Comparison of ENCODE assay signal across 9 mouse cellular contexts in genomic region chr6:90624733-90625132, GRCm38 (mm10). TPM values are rescaled to one million over a fixed set of nuclear protein-coding genes. Genes with fewer than 3 reads are reported as not detected.
DNase-seq lines count a peak whose midpoint lies in the region; ATAC-seq lines count a peak whose summit lies in the region.
"Had no signal": no experiment of that assay in that cellular context is flagged by ENCODE, and none has a peak within 500 bp of the region (broad histone marks: within the 10 kb centered on the region; RNA-seq: fewer than 3 reads in every experiment).

No protein-coding gene starts in this region.

- no peaks in the 10 kb centered on the region for H3K36me3 ChIP-seq in forebrain, embryonic 10.5 days (replicated peaks)
- H3K36me3 ChIP-seq in forebrain, embryonic 12.5 days (replicated peaks): no peaks in the 10 kb centered on the region
- no peaks in the 10 kb centered on the region for H3K36me3 ChIP-seq in hindbrain, embryonic 16.5 days (ENCODE audit: control insufficient read depth, insufficient read depth, low read length)
- H3K36me3 ChIP-seq: embryonic facial prominence, embryonic 12.5 days had no signal

- H3K9me3 ChIP-seq in forebrain, embryonic 10.5 days: no peaks in the 10 kb centered on the region
- H3K9me3 ChIP-seq in forebrain, embryonic 12.5 days: no peaks in the 10 kb centered on the region
- no peaks in the 10 kb centered on the region for H3K9me3 ChIP-seq in hindbrain, embryonic 16.5 days (ENCODE audit: control insufficient read depth, low read length)
- H3K9me3 ChIP-seq: embryonic facial prominence, embryonic 12.5 days had no signal

- 79% methylated on average over 11 of the region's 11 CpGs for WGBS in forebrain, embryonic 10.5 days
- WGBS in forebrain, embryonic 12.5 days: 80% methylated on average over 11 of the region's 11 CpGs
- 77% methylated on average over 11 of the region's 11 CpGs for WGBS in hindbrain, embryonic 16.5 days

- DNase-seq in forebrain, embryonic 10.5 days (ENCODE audit: extremely low spot score, low spot score): no peak
- peak; percentile 57 for DNase-seq in adrenal gland, postnatal 36 days
- peak; percentile 59 for DNase-seq in heart, adult 8-10 months (ENCODE audit: low spot score)
- DNase-seq in lung, adult 18-20 months: peak; percentile 35 to 71
- DNase-seq in layer of hippocampus, adult 9-11 months: no peak

- H3K4me2 ChIP-seq in forebrain, embryonic 12.5 days: no peak overlapping the region
- H3K4me2 ChIP-seq in hindbrain, embryonic 16.5 days (ENCODE audit: low read length): no peak overlapping the region
- H3K4me2 ChIP-seq: embryonic facial prominence, embryonic 12.5 days had no signal

- H3K27ac ChIP-seq in forebrain, embryonic 10.5 days: peak overlapping the region; percentile 26; the same call in 1 of the 2 replicates
- no peak overlapping the region for H3K27ac ChIP-seq in forebrain, embryonic 12.5 days
- no peak overlapping the region for H3K27ac ChIP-seq in hindbrain, embryonic 16.5 days (ENCODE audit: low read depth, low read length)
- H3K27ac ChIP-seq: embryonic facial prominence, embryonic 12.5 days had no signal

- no peak for ATAC-seq in forebrain, embryonic 12.5 days (ENCODE audit: low FRiP score)
- ATAC-seq in hindbrain, embryonic 16.5 days: no peak
- ATAC-seq in megakaryocyte, adult 5-6 weeks (ENCODE audit: poor library complexity, severe bottlenecking): no peak

- H3K9ac ChIP-seq in forebrain, embryonic 12.5 days: no peak overlapping the region
- no peak overlapping the region for H3K9ac ChIP-seq in hindbrain, embryonic 16.5 days (ENCODE audit: low read depth, low read length)
- H3K9ac ChIP-seq: embryonic facial prominence, embryonic 12.5 days had no signal

- no peak overlapping the region for H3K4me3 ChIP-seq in forebrain, embryonic 10.5 days
- no peak overlapping the region for H3K4me3 ChIP-seq in forebrain, embryonic 12.5 days (replicated peaks)
- no peak overlapping the region for H3K4me3 ChIP-seq in hindbrain, embryonic 16.5 days (ENCODE audit: low read length)
- H3K4me3 ChIP-seq: embryonic facial prominence, embryonic 12.5 days had no signal

- H3K4me1 ChIP-seq in forebrain, embryonic 10.5 days: peaks cover 34% of the 10 kb centered on the region
- H3K4me1 ChIP-seq in forebrain, embryonic 12.5 days: peaks cover 5% of the 10 kb centered on the region; the same call in 1 of the 2 replicates
- peaks cover 5% of the 10 kb centered on the region for H3K4me1 ChIP-seq in hindbrain, embryonic 16.5 days (ENCODE audit: control insufficient read depth, insufficient read depth, low read depth, low read length)
- H3K4me1 ChIP-seq: embryonic facial prominence, embryonic 12.5 days had no signal

- no peaks in the 10 kb centered on the region for H3K27me3 ChIP-seq in forebrain, embryonic 10.5 days (ENCODE audit: poor library complexity, severe bottlenecking)
- no peaks in the 10 kb centered on the region for H3K27me3 ChIP-seq in forebrain, embryonic 12.5 days
- H3K27me3 ChIP-seq in hindbrain, embryonic 16.5 days (replicated peaks; ENCODE audit: control insufficient read depth, insufficient read depth, low read length): no peaks in the 10 kb centered on the region
- H3K27me3 ChIP-seq: embryonic facial prominence, embryonic 12.5 days had no signal

RNA-seq across cellular contexts. Expression of gene Slc41a3, which starts 20.2 kb away (rescaled TPM):
- polyA plus RNA-seq in forebrain, embryonic 10.5 days (2016; fragmentation: Nextera tagmentation; extraction: Ambion mirVana): 1.4 and 2.3 TPM in 2 replicates
- 2.0 and 2.1 TPM in 2 replicates for polyA plus RNA-seq in forebrain, embryonic 12.5 days (2016; fragmentation: Nextera tagmentation; extraction: Ambion mirVana)
- 10 to 100 TPM; 25.5 to 70.3 TPM for total RNA-seq in adrenal gland, postnatal 36 days (2021)
- total RNA-seq in heart, adult 8-10 months (2022): 10 to 100 TPM; 48.1 to 98.4 (median 78.7) TPM
- polyA plus RNA-seq in hindbrain, embryonic 16.5 days (2015; fragmentation: Nextera tagmentation; extraction: Ambion mirVana): 9.8 and 12.7 TPM in 2 replicates
- total RNA-seq in megakaryocyte, adult 5-6 weeks (2015): 11.5 and 11.6 TPM in 2 replicates
- 5.8 and 7.1 TPM in 2 replicates for total RNA-seq in megakaryocyte, adult 5-6 weeks (2017)

Comparison
In these comparisons a context has a peak if more than half of its experiments do, and no peak if none do; other contexts are left out.
1. DNase-seq: peak in adrenal gland, postnatal 36 days (2 of 2), heart, adult 8-10 months (single experiment) and lung, adult 18-20 months (2 of 2); none in forebrain, embryonic 10.5 days (single experiment) and layer of hippocampus, adult 9-11 months (single experiment).